Mouse (Mus musculus): ENCODE results near the gene Trp53i13. TPM values are rescaled to one million over a fixed set of nuclear protein-coding genes. Genes with fewer than 3 reads are reported as not detected.
A peak's percentile ranks its signal among the peaks of the same experiment; 100 is the strongest.
"Not testable (repeated sequence)": the region's sequence is repeated elsewhere in the genome, so short reads cannot be mapped to it uniquely, and the experiment has no call there.

Trp53i13 gene
- 1 to 10 TPM; 3.6 to 3.7 TPM for total RNA-seq (2021)
- long read RNA-seq, experiment 1, transcript Trp53i13-201 (7 exons, 1,463 nt): major isoform, 5 of 9 reads
- long read RNA-seq, experiment 1, partial matches to known transcripts: 3 of 9 reads
- long read RNA-seq, experiment 1, other reads (novel, unspliced or antisense): 1 of 9 reads
- long read RNA-seq, experiment 2, transcript Trp53i13-201 (7 exons, 1,463 nt): major isoform, 10 of 17 reads
- long read RNA-seq, experiment 2, partial matches to known transcripts: 4 of 17 reads
- long read RNA-seq, experiment 2, other reads (novel, unspliced or antisense): 3 of 17 reads

- peak; percentile 20 for DNase-seq
Observed at GRCm38 (mm10) chr11:77515637-77516552, at the start of gene Trp53i13. Gene Trp53i13, minus strand, starts transcription at chr11:77515980.

DNA sequence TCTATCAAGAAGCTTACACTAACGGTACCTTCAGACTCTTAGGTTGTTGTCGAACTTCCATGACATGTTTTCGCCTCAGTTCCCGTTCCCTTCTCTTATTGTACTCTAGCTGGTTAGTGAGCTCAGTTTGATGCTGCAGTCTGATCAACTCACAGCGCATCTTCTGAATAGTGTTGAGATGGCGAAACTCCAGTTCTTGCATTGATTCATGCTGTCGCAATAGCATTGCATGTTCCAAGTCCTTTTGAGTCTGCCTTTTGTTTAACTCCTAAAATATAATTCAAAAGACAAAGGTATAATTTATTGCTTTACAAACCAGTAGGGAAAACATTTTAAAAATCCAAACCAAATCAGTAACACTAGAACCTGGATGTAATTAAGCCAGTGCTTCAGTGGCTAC lies 29.5 kb upstream of the Trp53i13 start:
- no peak for DNase-seq

DNA sequence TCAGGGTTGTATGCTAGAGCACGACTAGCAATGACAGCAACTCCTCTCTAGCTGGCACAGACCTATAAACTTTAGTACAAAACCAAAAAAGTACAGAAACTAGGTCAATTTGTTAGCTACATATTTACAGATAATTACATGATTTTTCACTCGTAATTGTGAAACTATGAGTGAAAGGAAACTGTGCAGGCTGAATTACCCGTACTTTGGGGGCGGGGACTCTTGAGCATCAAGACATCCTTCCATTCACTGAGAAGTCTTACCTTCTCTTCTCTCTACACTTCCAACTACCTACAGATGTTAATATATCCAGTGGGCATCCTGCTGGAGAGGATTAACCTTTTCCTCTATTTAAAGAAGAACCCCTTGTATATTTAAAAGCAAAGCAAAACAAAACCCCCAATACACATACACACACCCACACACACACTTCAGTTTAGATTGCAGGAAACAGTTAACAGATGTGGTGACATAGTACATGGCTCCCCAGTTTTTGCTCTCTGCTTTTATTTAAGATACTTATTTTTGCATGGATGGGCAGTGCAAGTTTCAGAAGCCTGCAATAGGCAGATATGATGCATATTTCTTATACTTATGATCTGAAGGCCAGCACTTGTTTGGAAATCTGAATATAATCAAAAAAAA lies 16.5 kb upstream of the Trp53i13 start:
- DNase-seq: no peak

DNA sequence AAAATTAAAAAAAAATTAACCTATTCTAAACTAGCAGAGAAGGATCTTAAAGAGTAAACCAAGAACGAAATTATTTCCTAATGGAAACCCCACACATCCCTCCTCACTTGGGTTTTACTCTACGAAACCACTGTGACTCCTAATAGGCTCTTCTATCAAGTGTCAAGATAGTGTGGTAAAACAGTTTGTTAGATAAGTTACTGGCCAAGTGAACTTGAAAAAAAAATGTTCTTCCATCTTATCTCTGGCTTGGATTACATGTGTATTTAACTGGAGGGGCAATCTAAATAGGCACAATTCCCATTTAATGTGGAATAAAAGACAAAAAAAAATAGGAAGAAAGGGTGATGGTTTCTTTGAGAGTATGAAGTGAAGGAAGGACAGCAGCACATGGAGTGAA lies 15.1 kb upstream of the Trp53i13 start:
- DNase-seq: no peak

- DNase-seq: no peak
Observed at GRCm38 (mm10) chr11:77529644-77530043, 13.9 kb upstream of the Trp53i13 start.

DNA sequence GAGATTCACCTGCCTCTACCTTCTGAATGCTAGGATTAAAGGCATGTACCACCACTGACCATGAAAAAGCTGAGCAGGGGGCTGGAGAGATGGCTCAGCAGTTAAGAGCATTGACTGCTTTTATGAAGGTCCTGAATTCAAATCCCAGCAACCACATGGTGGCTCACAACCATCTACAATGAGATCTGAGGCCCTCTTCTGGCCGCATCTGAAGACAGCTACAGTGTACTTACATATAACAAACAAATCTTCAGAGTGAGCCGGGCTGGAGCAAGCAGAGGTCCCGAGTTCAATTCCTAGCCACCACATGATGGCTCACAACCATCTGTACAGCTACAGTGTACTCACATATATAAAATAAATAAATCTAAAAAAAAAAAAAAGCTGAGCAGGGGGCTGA lies 12.6 kb upstream of the Trp53i13 start:
- not testable (repeated sequence) for DNase-seq

DNA sequence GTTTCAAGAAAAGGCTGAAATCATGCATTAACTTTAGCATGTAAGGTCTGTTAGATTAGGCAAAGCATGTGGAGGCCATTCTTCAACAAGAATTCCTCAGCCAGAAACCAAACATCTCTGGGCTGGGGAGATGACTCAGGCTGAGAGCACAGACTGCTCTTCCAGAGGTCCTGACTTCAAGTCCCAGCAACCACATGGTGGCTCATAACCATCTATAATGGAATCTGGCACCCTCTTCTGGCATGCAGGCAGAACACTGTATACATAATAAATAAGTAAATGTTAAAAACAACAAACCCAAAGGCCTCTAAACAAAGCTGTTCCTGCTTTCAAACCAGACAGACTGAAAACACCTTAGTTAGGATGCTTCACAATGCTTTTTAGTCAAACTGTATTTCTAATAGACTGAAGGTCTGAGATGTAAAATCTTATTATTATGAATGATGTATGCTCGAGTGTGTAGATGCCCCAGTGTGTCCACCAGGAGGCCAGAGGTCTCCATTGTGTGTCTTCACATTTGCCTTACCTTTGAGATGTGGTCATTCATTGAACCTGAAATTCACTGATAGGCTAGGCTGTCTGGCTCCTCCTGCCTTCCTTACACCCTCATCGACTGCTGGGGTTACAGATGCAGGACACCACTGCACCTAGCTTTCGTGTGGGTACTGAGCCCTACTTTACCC lies 10.2 kb upstream of the Trp53i13 start:
- DNase-seq: no peak

- DNase-seq: peak; percentile 13
Observed at GRCm38 (mm10) chr11:77520601-77521529, 5.1 kb upstream of the Trp53i13 start.

DNA sequence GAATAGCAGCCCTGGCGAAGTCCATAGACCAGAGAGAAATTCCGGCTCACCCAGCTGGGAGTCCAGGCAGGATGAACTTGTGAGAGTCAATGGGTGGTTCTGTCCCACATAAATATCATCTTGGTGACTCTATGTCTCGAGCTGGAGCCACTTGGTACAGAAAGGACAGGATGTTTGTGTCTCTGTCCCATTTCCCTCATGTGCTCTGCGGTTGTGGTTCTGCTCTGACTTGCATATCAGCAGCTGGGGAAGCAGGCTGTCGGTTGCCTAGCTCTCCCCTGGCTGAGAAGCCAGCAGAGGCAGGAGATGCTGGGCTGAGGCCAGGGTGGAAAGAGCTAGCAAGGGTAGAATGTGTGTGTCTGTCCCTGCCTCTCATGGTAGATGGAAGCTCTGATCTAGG lies 3.3 kb upstream of the Trp53i13 start, which contains the start of gene Gm10392:
Gm10392 (minus strand) TSS at position 156 of the 400 bp plus-strand sequence.
- DNase-seq: peak; percentile 42

DNA sequence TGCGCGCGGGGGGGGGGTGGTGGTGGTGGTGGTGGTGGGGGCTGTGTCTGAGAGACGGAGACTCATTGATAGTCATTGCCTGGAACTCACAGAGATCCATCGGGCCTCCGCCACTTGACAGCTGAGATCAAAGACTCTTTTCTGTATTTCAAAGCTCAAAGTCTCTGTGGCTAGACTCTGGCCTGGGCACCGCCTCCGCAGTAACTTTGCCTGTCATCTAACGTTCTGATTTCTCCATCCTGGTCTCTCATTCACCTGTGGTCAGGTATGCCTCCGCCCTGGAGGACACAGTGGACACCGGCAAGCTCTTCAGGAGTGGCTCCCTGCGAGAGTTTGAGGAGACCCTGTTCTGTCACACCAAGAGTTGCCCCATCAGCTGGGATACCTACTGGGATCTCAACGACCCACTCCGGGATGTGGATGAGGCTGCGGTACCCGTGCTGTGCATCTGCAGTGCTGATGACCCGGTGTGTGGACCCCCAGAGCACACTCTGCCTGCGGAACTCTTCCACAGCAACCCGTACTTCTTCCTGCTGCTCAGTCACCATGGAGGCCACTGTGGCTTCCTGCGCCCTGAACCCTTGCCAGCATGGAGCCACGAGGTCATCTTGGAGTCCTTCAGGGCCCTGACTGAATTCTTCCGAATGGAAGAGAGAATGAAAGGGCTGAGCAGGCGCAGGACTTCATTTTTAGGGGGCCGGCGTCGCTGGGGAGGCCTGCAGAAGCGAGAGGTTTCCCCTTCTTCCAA lies 2.4 kb upstream of the Trp53i13 start:
- no peak for DNase-seq

DNA sequence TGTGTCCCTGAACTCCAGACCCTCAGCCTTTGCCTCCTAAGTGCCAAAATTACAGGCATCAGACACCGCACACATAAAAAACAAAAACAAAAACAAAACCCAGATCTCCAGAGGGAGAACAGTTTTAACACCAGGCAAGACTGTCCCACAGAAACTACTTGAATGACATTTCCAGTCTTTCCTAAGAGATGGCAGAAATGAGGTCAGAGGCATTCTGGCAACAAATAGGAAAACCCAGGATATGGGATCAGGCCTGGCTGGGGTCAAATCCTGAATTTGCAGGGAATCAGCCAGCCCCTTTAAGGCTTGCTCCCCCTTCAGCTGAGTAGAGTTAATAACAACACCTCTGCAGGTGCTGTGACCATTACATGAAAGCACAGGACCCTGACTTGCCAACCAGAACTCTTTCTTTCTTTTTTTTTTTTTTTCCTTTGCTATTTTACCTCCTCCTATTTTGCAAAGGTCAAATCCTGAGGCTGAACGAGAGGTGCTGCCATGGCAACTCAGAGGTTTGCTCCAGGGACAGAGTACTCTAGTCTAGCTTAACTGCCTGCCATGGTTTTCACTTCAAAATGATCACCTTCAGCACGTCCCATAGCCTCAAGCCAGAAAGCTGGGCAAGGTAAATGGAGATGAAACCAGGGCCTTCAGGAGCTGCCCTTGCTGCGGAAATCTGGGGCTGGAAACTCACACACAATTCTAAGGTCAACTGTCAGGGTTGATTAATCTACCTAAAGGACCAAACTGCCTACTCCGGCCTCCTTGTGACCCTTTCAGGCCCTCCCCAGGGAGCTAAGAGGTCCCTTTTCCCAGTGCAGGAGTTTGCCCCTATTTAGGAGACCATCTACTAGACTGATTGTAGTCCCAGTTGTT lies 1.0 kb upstream of the Trp53i13 start:
- no peak for DNase-seq

DNA sequence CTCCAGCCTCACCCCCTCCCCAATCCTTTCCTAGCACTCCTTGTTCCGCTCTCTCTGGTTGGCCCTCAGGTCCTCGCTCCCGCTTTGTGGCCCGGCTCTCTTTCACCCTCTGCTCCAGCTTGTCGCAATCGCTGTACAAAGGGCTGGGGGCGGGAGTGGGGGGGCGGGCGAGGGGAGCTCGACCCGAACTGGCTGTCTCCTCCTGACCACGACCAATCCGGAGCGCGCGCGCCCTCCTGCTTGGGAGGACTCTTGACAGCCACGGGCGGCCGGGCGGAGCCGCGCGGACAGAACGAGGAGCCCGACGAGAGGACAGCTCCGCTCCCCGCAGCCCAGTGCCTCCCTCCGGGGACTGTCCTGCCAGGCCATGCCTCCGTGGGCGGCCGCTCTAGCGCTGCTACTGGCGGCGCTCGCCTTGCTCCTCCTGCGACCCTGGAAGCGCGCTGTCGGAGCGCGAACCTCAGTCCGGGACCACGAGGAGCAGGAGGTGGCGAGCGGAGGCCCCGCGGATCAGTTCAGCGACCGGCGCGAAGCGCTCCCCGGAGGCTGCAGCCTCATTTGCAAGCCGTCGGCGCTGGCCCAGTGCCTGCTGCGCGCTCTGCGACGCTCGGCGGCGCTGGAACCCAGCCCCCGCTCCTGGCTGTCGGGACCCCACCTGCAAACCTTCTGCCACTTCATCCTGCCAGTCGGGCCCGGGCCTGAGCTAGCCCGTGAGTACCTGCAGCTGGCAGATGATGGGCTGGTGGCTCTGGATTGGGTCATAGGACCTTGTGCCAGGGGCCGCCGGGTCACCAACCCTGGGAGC lies 746 bp downstream of the Trp53i13 start, which contains the start of gene Abhd15:
Abhd15 (plus strand) TSS at position 290 of the 805 bp plus-strand sequence.
- DNase-seq: peak; percentile 86

DNA sequence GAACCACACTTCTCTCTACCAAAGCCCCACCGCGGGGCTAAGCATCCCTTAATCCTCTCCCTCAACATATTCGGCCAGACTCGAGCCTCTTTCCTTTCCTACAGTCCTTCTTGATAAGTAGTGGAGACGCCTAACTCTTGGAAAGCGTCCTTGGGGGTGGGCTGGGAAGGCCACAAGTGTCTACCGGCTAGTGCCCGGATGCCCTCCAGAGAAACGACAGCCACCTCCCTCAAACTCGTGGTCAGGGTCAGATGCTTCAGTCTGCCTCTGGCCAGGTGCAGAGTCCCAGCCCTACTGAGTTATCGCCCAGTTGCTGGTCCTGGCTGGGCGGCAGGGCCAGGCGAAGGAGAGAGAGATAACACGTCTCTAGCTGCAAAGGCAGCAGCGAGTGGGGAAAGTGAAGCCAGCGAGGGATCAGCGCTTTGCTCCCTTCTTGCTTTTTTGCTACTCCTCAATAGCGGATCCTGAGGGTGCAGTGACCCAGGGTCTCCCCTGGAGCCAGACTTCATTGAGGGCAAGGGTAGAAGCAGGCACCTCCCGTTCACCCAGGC lies 1.4 kb downstream of the Trp53i13 start:
- DNase-seq: peak; percentile 18

DNA sequence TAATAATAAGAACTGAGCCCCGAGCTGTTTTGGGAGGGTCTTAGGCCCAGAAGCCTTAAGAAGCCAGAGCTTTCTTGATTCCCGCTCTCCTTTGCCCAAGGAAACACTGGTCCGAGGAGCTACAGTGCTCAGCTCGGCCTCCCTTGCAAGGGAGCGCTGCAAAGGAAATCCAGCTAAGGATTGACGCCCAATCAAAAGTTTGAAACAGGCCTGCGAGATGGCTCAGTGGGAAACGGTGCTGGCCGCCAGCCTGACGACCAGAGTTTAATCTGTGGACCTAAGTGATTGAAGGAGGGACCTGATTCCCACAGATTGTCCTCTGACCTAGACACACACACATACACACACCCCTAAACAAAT lies 2.0 kb downstream of the Trp53i13 start:
- no peak for DNase-seq

- DNase-seq: peak; percentile 90
Observed at GRCm38 (mm10) chr11:77512891-77513810, 2.6 kb downstream of the Trp53i13 start.

DNA sequence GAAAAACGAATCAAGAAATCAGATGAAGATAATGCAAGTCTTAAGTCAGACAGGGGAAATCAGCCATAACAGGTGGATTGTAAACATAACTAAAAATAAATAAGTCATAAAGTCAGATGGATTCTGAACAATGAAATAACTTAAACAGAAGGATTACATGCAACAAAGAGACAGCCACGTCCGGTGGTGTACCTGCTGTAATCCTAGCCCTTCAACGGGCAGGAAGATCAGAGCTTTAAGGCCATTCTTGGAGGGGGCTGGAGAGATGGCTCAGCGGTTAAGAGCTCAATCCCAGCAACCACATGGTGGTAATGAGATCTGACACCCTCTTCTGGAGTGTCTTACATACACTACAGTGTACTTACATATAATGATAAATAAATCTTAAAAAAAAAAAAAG lies 4.4 kb downstream of the Trp53i13 start:
- DNase-seq: no peak
